Mouse (Mus musculus) hindbrain, postnatal 0 days (tissue): Measurements from ENCODE around the gene Htra2. TPM values are rescaled to one million over a fixed set of nuclear protein-coding genes. Genes with fewer than 3 reads are reported as not detected.

Experiments used
- ATAC-seq: fragments of 200-750 bp; cut with Nextera tagmentation; 2 replicates; pipeline ENCODE4 v1.8.0; 2017; ENCODE audit warnings: mild to moderate bottlenecking, moderate TSS enrichment, moderate library complexity
- DNase-seq: peaks from one replicate; pipeline ENCODE4 v3.0.0-alpha.2; 2015; ENCODE audit warnings: low spot score
- H3K27ac ChIP-seq: fragments of 300-500 bp; sonication (generic); 2 replicates; pipeline ENCODE4 v1.5.1; 2014; ENCODE audit warnings: mild to moderate bottlenecking
- H3K27me3 ChIP-seq: fragments of 300-500 bp; sonication (generic); 2 replicates; pipeline ENCODE4 v1.6.1; 2014; ENCODE audit warnings: low read length, mixed read lengths; ENCODE audit not compliant: insufficient read depth
- H3K36me3 ChIP-seq: fragments of 300-500 bp; sonication (generic); 2 replicates; pipeline ENCODE4 v1.6.1; 2014; ENCODE audit warnings: low read length, mixed read lengths; ENCODE audit not compliant: insufficient read depth
- H3K4me1 ChIP-seq: fragments of 300-500 bp; sonication (generic); 2 replicates; pipeline ENCODE4 v1.6.1; 2014; ENCODE audit warnings: antibody characterized with exemption, low read length, mixed read lengths; ENCODE audit not compliant: insufficient read depth
- H3K4me2 ChIP-seq: fragments of 300-500 bp; sonication (generic); 2 replicates; pipeline ENCODE4 v1.6.1; 2014; ENCODE audit warnings: low read depth, mild to moderate bottlenecking, low read length, moderate library complexity, mixed read lengths
- H3K4me3 ChIP-seq: fragments of 300-500 bp; sonication (generic); 2 replicates; pipeline ENCODE4 v1.5.1; 2014; ENCODE audit warnings: low read length
- H3K9ac ChIP-seq: fragments of 300-500 bp; sonication (generic); replicated peaks from 2 replicates; pipeline ENCODE4 v1.6.1; 2014; ENCODE audit warnings: mild to moderate bottlenecking, low read length, moderate library complexity, mixed read lengths
- H3K9me3 ChIP-seq: fragments of 300-500 bp; sonication (generic); 2 replicates; pipeline ENCODE4 v1.6.1; 2016; ENCODE audit warnings: low read length, mixed read lengths
- CTCF ChIP-seq: IDR thresholded peaks from 2 replicates; pipeline ENCODE4 v1.5.1; 2016; ENCODE audit warnings: antibody characterized with exemption, control low read depth, low read depth
- WGBS: fragments of 180-500 bp; shearing (Covaris S2); extraction: QIAGEN DNeasy Blood & Tissue Kit; methylation state at CpG from one replicate; pipeline ENCODE4 v1.1.7; 2014; 5-methylcytosine and 5-hydroxymethylcytosine counted together
- polyA plus RNA-seq: library from polyadenylated mRNA; unstranded; fragments of >200 nt; fragmentation: Nextera tagmentation; extraction: Ambion mirVana; gene quantifications from 2 replicates; pipeline ENCODE4 v1.2.1, GENCODE M21; 2015
- total RNA-seq: library from RNA; depleted of rRNA; stranded (reverse); fragments of >200 nt; gene quantifications from 2 replicates; pipeline ENCODE4 v1.2.3, GENCODE M21; 2014

Gene Htra2
- total and polyA plus RNA-seq, 2 experiments from 2014 or later = 48.4 to 82.9 TPM

GRCm38 (mm10) chr6:83065995-83066394, 10.9 kb upstream of the Htra2 start:
- no peak for TF ChIP-seq CTCF
- no peaks in the 10 kb centered on the region for H3K9me3 ChIP-seq

GRCm38 (mm10) chr6:83058725-83059124, 3.7 kb upstream of the Htra2 start:
- DNase-seq (no peak), ATAC-seq (no peak)
- Histone ChIP-seq H3K4me2 (no peak overlapping the region), H3K36me3 (no peaks in the 10 kb centered on the region), H3K4me3 (no peak overlapping the region), H3K27me3 (peaks cover 24% of the 10 kb centered on the region), H3K4me1 (peaks cover 9% of the 10 kb centered on the region), H3K27ac (no peak overlapping the region), H3K9me3 (no peaks in the 10 kb centered on the region), H3K9ac (no peak overlapping the region)
- no peak for TF ChIP-seq CTCF
- 77% methylated on average over 2 of the region's 2 CpGs for WGBS

More at GRCm38 (mm10) chr6:83065995-83066394, 10.9 kb upstream of the Htra2 start:
- no peak overlapping the region for H3K4me2 ChIP-seq
- H3K9ac ChIP-seq = no peak overlapping the region
- no peaks in the 10 kb centered on the region for H3K36me3 ChIP-seq
- H3K27ac ChIP-seq = no peak overlapping the region
- 48% methylated on average over 8 of the region's 8 CpGs for WGBS
- H3K4me1 ChIP-seq = no peaks in the 10 kb centered on the region
- no peak overlapping the region for H3K4me3 ChIP-seq
- no peak for DNase-seq
- H3K27me3 ChIP-seq = peaks cover 91% of the 10 kb centered on the region
- ATAC-seq = no peak

GRCm38 (mm10) chr6:83057790-83058189, 2.7 kb upstream of the Htra2 start, which contains the start of gene Dqx1:
Gene Dqx1, plus strand, starts transcription at chr6:83057844.
- TF ChIP-seq CTCF = no peak
- Histone ChIP-seq H3K27me3 (peaks cover 15% of the 10 kb centered on the region), H3K4me2 (no peak within 1 kb of the TSS), H3K4me1 (peaks cover 13% of the 10 kb centered on the region), H3K9me3 (no peaks in the 10 kb centered on the region), H3K36me3 (no peaks in the 10 kb centered on the region), H3K9ac (no peak within 1 kb of the TSS), H3K4me3 (no peak within 1 kb of the TSS), H3K27ac (no peak within 1 kb of the TSS)
- DNase-seq = peak; percentile 47
- WGBS = 52% methylated on average over 3 of the region's 3 CpGs
- no peak for ATAC-seq

GRCm38 (mm10) chr6:83054074-83054851, 810 bp downstream of the Htra2 start, which contains the start of gene Aup1:
Gene Aup1, plus strand, starts transcription at chr6:83054521.
- H3K27ac ChIP-seq = peak within 1 kb of the TSS; percentile 86
- peak; percentile 99 for DNase-seq
- no peak for TF ChIP-seq CTCF
- H3K9me3 ChIP-seq = no peaks in the 10 kb centered on the region
- H3K4me2 ChIP-seq = peak within 1 kb of the TSS; percentile 90
- peaks cover 18% of the 10 kb centered on the region for H3K4me1 ChIP-seq
- peak within 1 kb of the TSS; percentile 89 for H3K9ac ChIP-seq
- H3K27me3 ChIP-seq = no peaks in the 10 kb centered on the region
- H3K4me3 ChIP-seq = peak within 1 kb of the TSS; percentile 91
- no peaks in the 10 kb centered on the region for H3K36me3 ChIP-seq
- under 1% methylated on average over 62 of the region's 64 CpGs for WGBS
- ATAC-seq = peak; percentile 98

- Histone ChIP-seq H3K36me3 (no peaks in the 10 kb centered on the region), H3K4me2 (peak overlapping the region; percentile 90), H3K27me3 (no peaks in the 10 kb centered on the region), H3K4me3 (peak overlapping the region; percentile 91), H3K27ac (peak overlapping the region; percentile 86), H3K9me3 (no peaks in the 10 kb centered on the region), H3K4me1 (peaks cover 18% of the 10 kb centered on the region), H3K9ac (peak overlapping the region; percentile 89)
- ATAC-seq (no peak), DNase-seq (peak; percentile 56)
- 0 out of 2 replicates have a peak, but pooled peaks have one; percentile 1 for TF ChIP-seq CTCF
- 2% methylated on average over 26 of the region's 26 CpGs for WGBS
Measured at GRCm38 (mm10) chr6:83053136-83053960, 1.7 kb downstream of the Htra2 start.

- H3K36me3 ChIP-seq = no peaks in the 10 kb centered on the region
- no peaks in the 10 kb centered on the region for H3K9me3 ChIP-seq
- no peak overlapping the region for H3K9ac ChIP-seq
- no peak for TF ChIP-seq CTCF
- no peak overlapping the region for H3K4me3 ChIP-seq
- DNase-seq (no peak), ATAC-seq (no peak)
- H3K4me1 ChIP-seq = peaks cover 8% of the 10 kb centered on the region
- 73% methylated on average over 10 of the region's 10 CpGs for WGBS
- no peak overlapping the region for H3K27ac ChIP-seq
- no peak overlapping the region for H3K4me2 ChIP-seq
- H3K27me3 ChIP-seq = no peaks in the 10 kb centered on the region
Measured at GRCm38 (mm10) chr6:83049367-83049766, 5.7 kb downstream of the Htra2 start.
